11 mouse cellular contexts compared by ENCODE assay signal in the genomic region with DNA sequence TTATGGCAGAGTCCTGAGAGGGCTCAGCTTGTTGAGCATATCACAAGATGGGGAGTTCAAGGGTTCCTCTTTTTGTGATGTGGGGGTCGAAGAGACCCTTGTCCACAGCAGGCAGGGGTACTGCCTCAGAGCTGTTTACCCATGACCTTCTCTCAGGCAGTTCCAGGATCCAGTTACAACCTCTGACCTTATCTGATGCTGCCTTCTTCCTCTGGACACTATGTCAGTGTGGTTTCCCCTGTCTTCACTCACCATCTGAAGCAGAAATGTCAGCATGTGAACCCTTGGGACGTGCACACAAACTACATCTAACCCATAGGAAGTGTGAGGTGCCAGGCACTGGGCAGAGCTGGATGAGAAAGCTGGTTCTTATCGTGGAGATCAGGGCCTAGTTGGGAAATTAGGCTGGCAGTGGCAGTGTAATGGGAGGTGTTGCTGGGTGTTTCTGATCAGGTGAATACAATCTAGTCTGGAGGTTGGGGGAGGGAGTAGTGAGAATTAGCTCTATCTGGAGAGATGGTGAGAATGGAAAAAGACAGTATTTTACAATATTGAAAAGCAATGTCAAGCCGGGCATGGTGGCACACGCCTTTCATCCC. TPM values are rescaled to one million over a fixed set of nuclear protein-coding genes. Genes with fewer than 3 reads are reported as not detected.
A peak's percentile ranks its signal among the peaks of the same experiment; 100 is the strongest.
DNase-seq lines count a peak whose midpoint lies in the region; ATAC-seq and TF ChIP-seq lines count a peak whose summit lies in the region.
"Had no signal": no experiment of that assay in that cellular context is flagged by ENCODE, and none has a peak within 500 bp of the region (broad histone marks: within the 10 kb centered on the region; RNA-seq: fewer than 3 reads in every experiment).

No protein-coding gene starts in this region.

- no peak for TF ChIP-seq EP300 in liver, postnatal 0 days (IDR thresholded peaks at IDR 0.05; ENCODE audit: low read depth)

- no peak for DNase-seq in hindbrain, embryonic 14.5 days (ENCODE audit: low spot score)
- peak; percentile 59 for DNase-seq in midbrain, embryonic 11.5 days (ENCODE audit: low spot score, missing footprints)
- no peak for DNase-seq in midbrain, embryonic 14.5 days
- DNase-seq in embryonic facial prominence, embryonic 10.5 days (ENCODE audit: low spot score), result no peak
- DNase-seq in liver, postnatal 0 days, result no peak
- DNase-seq in adrenal gland, postnatal 36 days, result no peak
- no peak for DNase-seq in ovary, postnatal 14 days (ENCODE audit: low spot score)
- DNase-seq: kidney, postnatal 25 days had no signal

- no peak for ATAC-seq in hindbrain, embryonic 13.5 days (ENCODE audit: low FRiP score)
- ATAC-seq in hindbrain, embryonic 14.5 days (ENCODE audit: low FRiP score), result no peak
- ATAC-seq in midbrain, embryonic 11.5 days (ENCODE audit: low FRiP score), result no peak
- ATAC-seq in midbrain, embryonic 14.5 days (ENCODE audit: low FRiP score, low TSS enrichment), result no peak
- ATAC-seq in liver, postnatal 0 days, result no peak

- no peak overlapping the region for H3K27ac ChIP-seq in hindbrain, embryonic 13.5 days
- no peak overlapping the region for H3K27ac ChIP-seq in hindbrain, embryonic 14.5 days
- H3K27ac ChIP-seq in midbrain, embryonic 11.5 days (ENCODE audit: low read depth, low read length), result no peak overlapping the region
- no peak overlapping the region for H3K27ac ChIP-seq in midbrain, embryonic 14.5 days (replicated peaks; ENCODE audit: low read depth, low read length)
- no peak overlapping the region for H3K27ac ChIP-seq in embryonic facial prominence, embryonic 10.5 days (replicated peaks)
- no peak overlapping the region for H3K27ac ChIP-seq in liver, postnatal 0 days (ENCODE audit: low read depth)
- H3K27ac ChIP-seq: forebrain, embryonic 12.5 days; macrophage had no signal

- no peak overlapping the region for H3K4me3 ChIP-seq in hindbrain, embryonic 13.5 days
- H3K4me3 ChIP-seq in hindbrain, embryonic 14.5 days (replicated peaks; ENCODE audit: low read length), result no peak overlapping the region
- no peak overlapping the region for H3K4me3 ChIP-seq in midbrain, embryonic 11.5 days (ENCODE audit: low read depth, low read length)
- H3K4me3 ChIP-seq in midbrain, embryonic 14.5 days (replicated peaks; ENCODE audit: low read depth, low read length), result no peak overlapping the region
- H3K4me3 ChIP-seq in embryonic facial prominence, embryonic 10.5 days, result peak overlapping the region; percentile 2; the same call in 1 of the 2 replicates
- H3K4me3 ChIP-seq in liver, postnatal 0 days (ENCODE audit: low read depth, low read length), result no peak overlapping the region

- H3K4me2 ChIP-seq in hindbrain, embryonic 13.5 days, result no peak overlapping the region
- H3K4me2 ChIP-seq in hindbrain, embryonic 14.5 days (replicated peaks), result no peak overlapping the region
- no peak overlapping the region for H3K4me2 ChIP-seq in midbrain, embryonic 11.5 days
- no peak overlapping the region for H3K4me2 ChIP-seq in midbrain, embryonic 14.5 days (ENCODE audit: low read length)
- H3K4me2 ChIP-seq in liver, postnatal 0 days (ENCODE audit: low read depth, low read length), result peak overlapping the region; percentile 81

- peak overlapping the region; percentile 1; the same call in 1 of the 2 replicates for H3K9ac ChIP-seq in hindbrain, embryonic 13.5 days
- no peak overlapping the region for H3K9ac ChIP-seq in hindbrain, embryonic 14.5 days
- H3K9ac ChIP-seq in midbrain, embryonic 11.5 days (ENCODE audit: low read length), result no peak overlapping the region
- no peak overlapping the region for H3K9ac ChIP-seq in midbrain, embryonic 14.5 days (replicated peaks; ENCODE audit: low read length)
- H3K9ac ChIP-seq in liver, postnatal 0 days (replicated peaks), result no peak overlapping the region; the same call in 1 of the 2 replicates

- H3K36me3 ChIP-seq in hindbrain, embryonic 13.5 days, result no peaks in the 10 kb centered on the region
- no peaks in the 10 kb centered on the region for H3K36me3 ChIP-seq in hindbrain, embryonic 14.5 days (replicated peaks; ENCODE audit: control insufficient read depth, insufficient read depth)
- no peaks in the 10 kb centered on the region for H3K36me3 ChIP-seq in midbrain, embryonic 11.5 days (ENCODE audit: control insufficient read depth, insufficient read depth, low read length)
- H3K36me3 ChIP-seq in midbrain, embryonic 14.5 days (ENCODE audit: control insufficient read depth, insufficient read depth, low read length), result no peaks in the 10 kb centered on the region
- peaks cover 8% of the 10 kb centered on the region; the same call in 1 of the 2 replicates for H3K36me3 ChIP-seq in embryonic facial prominence, embryonic 10.5 days (replicated peaks)
- H3K36me3 ChIP-seq in liver, postnatal 0 days (replicated peaks; ENCODE audit: insufficient read depth, low read length), result 0 out of 2 replicates have a peak, but pooled peaks cover 3% of the 10 kb centered on the region

- 86% methylated on average over 5 of the region's 5 CpGs for whole genome bisulfite sequencing in hindbrain, embryonic 13.5 days
- 83% methylated on average over 5 of the region's 5 CpGs for WGBS in hindbrain, embryonic 14.5 days
- WGBS in midbrain, embryonic 11.5 days, result 85% methylated on average over 5 of the region's 5 CpGs
- 92% methylated on average over 5 of the region's 5 CpGs for WGBS in midbrain, embryonic 14.5 days
- WGBS in embryonic facial prominence, embryonic 10.5 days, result 65% methylated on average over 5 of the region's 5 CpGs
- WGBS in liver, postnatal 0 days (ENCODE audit: insufficient replicate concordance), result 50% methylated on average over 5 of the region's 5 CpGs

- H3K9me3 ChIP-seq in hindbrain, embryonic 13.5 days, result no peaks in the 10 kb centered on the region
- H3K9me3 ChIP-seq in hindbrain, embryonic 14.5 days (ENCODE audit: control insufficient read depth, low read length), result no peaks in the 10 kb centered on the region
- no peaks in the 10 kb centered on the region for H3K9me3 ChIP-seq in midbrain, embryonic 11.5 days (ENCODE audit: control insufficient read depth, low read length)
- no peaks in the 10 kb centered on the region for H3K9me3 ChIP-seq in midbrain, embryonic 14.5 days (ENCODE audit: control insufficient read depth, low read length)
- H3K9me3 ChIP-seq in embryonic facial prominence, embryonic 10.5 days, result no peaks in the 10 kb centered on the region
- no peaks in the 10 kb centered on the region for H3K9me3 ChIP-seq in liver, postnatal 0 days (ENCODE audit: low read length)
- H3K9me3 ChIP-seq: forebrain, embryonic 12.5 days had no signal

- H3K4me1 ChIP-seq in hindbrain, embryonic 13.5 days (replicated peaks), result peaks cover 35% of the 10 kb centered on the region
- H3K4me1 ChIP-seq in hindbrain, embryonic 14.5 days (replicated peaks; ENCODE audit: control insufficient read depth, insufficient read depth, low read length), result peaks cover 6% of the 10 kb centered on the region; the same call in 1 of the 2 replicates
- peaks cover 6% of the 10 kb centered on the region; the same call in 1 of the 2 replicates for H3K4me1 ChIP-seq in midbrain, embryonic 11.5 days (ENCODE audit: control insufficient read depth, insufficient read depth, low read length)
- H3K4me1 ChIP-seq in midbrain, embryonic 14.5 days (ENCODE audit: control insufficient read depth, insufficient read depth, low read length), result peaks cover 17% of the 10 kb centered on the region
- peaks cover 41% of the 10 kb centered on the region for H3K4me1 ChIP-seq in embryonic facial prominence, embryonic 10.5 days
- H3K4me1 ChIP-seq in liver, postnatal 0 days (ENCODE audit: insufficient read depth), result peaks cover 42% of the 10 kb centered on the region

- no peak for TF ChIP-seq CTCF in liver, postnatal 0 days (IDR thresholded peaks at IDR 0.05; ENCODE audit: low read depth)

- no peaks in the 10 kb centered on the region for H3K27me3 ChIP-seq in hindbrain, embryonic 13.5 days
- no peaks in the 10 kb centered on the region for H3K27me3 ChIP-seq in hindbrain, embryonic 14.5 days (ENCODE audit: control insufficient read depth, insufficient read depth, low read length)
- no peaks in the 10 kb centered on the region for H3K27me3 ChIP-seq in midbrain, embryonic 11.5 days (ENCODE audit: control insufficient read depth, insufficient read depth, low read length)
- H3K27me3 ChIP-seq in midbrain, embryonic 14.5 days (ENCODE audit: control insufficient read depth, insufficient read depth, low read length), result no peaks in the 10 kb centered on the region
- H3K27me3 ChIP-seq in embryonic facial prominence, embryonic 10.5 days (replicated peaks; ENCODE audit: low read depth, poor library complexity, severe bottlenecking), result no peaks in the 10 kb centered on the region
- no peaks in the 10 kb centered on the region for H3K27me3 ChIP-seq in liver, postnatal 0 days (ENCODE audit: insufficient read depth, low read length)
- H3K27me3 ChIP-seq: forebrain, embryonic 12.5 days had no signal

RNA-seq across cellular contexts. Expression of gene Pkig, which starts 2.0 kb away (rescaled TPM):
- polyA plus RNA-seq in hindbrain, embryonic 13.5 days (2015; fragmentation: Nextera tagmentation; extraction: Ambion mirVana), result 110 and 119 TPM in 2 replicates
- 107 and 117 TPM in 2 replicates for polyA plus RNA-seq in hindbrain, embryonic 14.5 days (2014; fragmentation: Nextera tagmentation; extraction: Ambion mirVana)
- polyA plus RNA-seq in midbrain, embryonic 11.5 days (2014; fragmentation: Nextera tagmentation; extraction: Ambion mirVana), result 153 and 162 TPM in 2 replicates
- 115 and 128 TPM in 2 replicates for polyA plus RNA-seq in midbrain, embryonic 14.5 days (2014; fragmentation: Nextera tagmentation; extraction: Ambion mirVana)
- polyA plus RNA-seq in embryonic facial prominence, embryonic 10.5 days (2016; fragmentation: Nextera tagmentation; extraction: Ambion mirVana), result 189 and 194 TPM in 2 replicates
- 84.9 and 85.0 TPM in 2 replicates for polyA plus RNA-seq in liver, postnatal 0 days (2015; fragmentation: Nextera tagmentation; extraction: Ambion mirVana)
- total RNA-seq in adrenal gland, postnatal 36 days (2021), result 10 to 100 TPM; 45.0 to 46.0 TPM

RNA-seq across cellular contexts. Expression of gene Serinc3, which starts 15.3 kb away (rescaled TPM):
- polyA plus RNA-seq in hindbrain, embryonic 13.5 days (2015; fragmentation: Nextera tagmentation; extraction: Ambion mirVana), result 37.5 and 38.7 TPM in 2 replicates
- 42.1 and 45.1 TPM in 2 replicates for polyA plus RNA-seq in hindbrain, embryonic 14.5 days (2014; fragmentation: Nextera tagmentation; extraction: Ambion mirVana)
- 35.0 and 38.8 TPM in 2 replicates for polyA plus RNA-seq in midbrain, embryonic 11.5 days (2014; fragmentation: Nextera tagmentation; extraction: Ambion mirVana)
- polyA plus RNA-seq in midbrain, embryonic 14.5 days (2014; fragmentation: Nextera tagmentation; extraction: Ambion mirVana), result 30.9 and 39.3 TPM in 2 replicates
- 21.9 and 22.1 TPM in 2 replicates for polyA plus RNA-seq in embryonic facial prominence, embryonic 10.5 days (2016; fragmentation: Nextera tagmentation; extraction: Ambion mirVana)
- polyA plus RNA-seq in liver, postnatal 0 days (2015; fragmentation: Nextera tagmentation; extraction: Ambion mirVana), result 79.9 and 92.7 TPM in 2 replicates
- total RNA-seq in adrenal gland, postnatal 36 days (2021), result 100 to 1,000 TPM; 565 to 629 TPM

RNA-seq across cellular contexts. Expression of gene Ttpal, which starts 58.1 kb away (rescaled TPM):
- polyA plus RNA-seq in hindbrain, embryonic 13.5 days (2015; fragmentation: Nextera tagmentation; extraction: Ambion mirVana), result 42.0 and 48.1 TPM in 2 replicates
- polyA plus RNA-seq in hindbrain, embryonic 14.5 days (2014; fragmentation: Nextera tagmentation; extraction: Ambion mirVana), result 51.6 and 53.5 TPM in 2 replicates
- 39.9 and 44.5 TPM in 2 replicates for polyA plus RNA-seq in midbrain, embryonic 11.5 days (2014; fragmentation: Nextera tagmentation; extraction: Ambion mirVana)
- 39.5 and 60.6 TPM in 2 replicates for polyA plus RNA-seq in midbrain, embryonic 14.5 days (2014; fragmentation: Nextera tagmentation; extraction: Ambion mirVana)
- polyA plus RNA-seq in embryonic facial prominence, embryonic 10.5 days (2016; fragmentation: Nextera tagmentation; extraction: Ambion mirVana), result 31.3 and 33.4 TPM in 2 replicates
- 6.7 and 9.5 TPM in 2 replicates for polyA plus RNA-seq in liver, postnatal 0 days (2015; fragmentation: Nextera tagmentation; extraction: Ambion mirVana)
- total RNA-seq in adrenal gland, postnatal 36 days (2021), result 10 to 100 TPM; 22.7 to 34.8 TPM
